Mouse (Mus musculus) c-Kit-positive CD71-positive TER-119-positive erythroid progenitor cells, embryonic 14.5 days (primary cell): ENCODE measurements around the gene Fam102a.
"Not testable (repeated sequence)": the region's sequence is repeated elsewhere in the genome, so short reads cannot be mapped to it uniquely, and the experiment has no call there.

Experiments used
- DNase-seq: peaks from one replicate; pipeline ENCODE4 v3.0.0-alpha.2; 2013; ENCODE audit warnings: low spot score

Gene Fam102a

DNA sequence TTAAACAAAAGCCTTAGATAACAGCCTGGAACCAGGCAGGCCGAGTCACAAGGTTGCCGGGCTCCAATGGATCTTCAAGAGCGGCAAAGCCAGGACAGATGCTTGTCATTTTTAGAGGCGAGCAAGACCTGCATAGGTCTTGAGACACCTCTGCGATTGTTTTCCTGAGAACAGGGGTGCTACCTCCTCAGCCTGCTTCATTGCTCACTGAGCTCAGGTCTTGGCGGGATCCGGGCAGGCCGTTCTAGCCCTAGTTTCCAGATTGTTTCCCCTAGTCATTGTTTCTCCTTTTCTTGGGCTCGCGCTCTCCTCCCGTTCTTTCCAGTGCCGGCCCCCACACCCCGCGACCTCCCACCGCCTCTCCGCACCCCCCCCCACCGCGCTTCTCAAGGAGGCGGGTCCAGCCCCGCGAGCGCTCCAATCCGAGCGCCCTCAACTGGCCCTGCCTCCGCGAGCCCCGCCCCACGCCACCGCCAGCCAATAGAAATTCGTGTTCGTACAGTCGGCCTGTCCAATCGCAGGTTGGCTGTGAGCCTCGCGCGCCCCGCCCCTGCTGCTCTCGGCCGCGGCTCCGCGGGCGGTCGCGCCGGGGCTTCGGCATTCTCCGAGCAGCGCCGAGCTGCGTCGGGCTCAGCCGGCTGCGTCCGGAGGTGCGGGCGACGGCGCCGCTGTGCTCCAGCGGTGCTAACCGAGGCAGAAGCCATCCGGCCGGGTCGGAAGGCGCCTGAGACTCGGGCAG, at the start of gene Fam102a:
Gene Fam102a (plus strand): TSS at position 600 of the 739 bp plus-strand sequence.
- DNase-seq: peak; percentile 90

DNA sequence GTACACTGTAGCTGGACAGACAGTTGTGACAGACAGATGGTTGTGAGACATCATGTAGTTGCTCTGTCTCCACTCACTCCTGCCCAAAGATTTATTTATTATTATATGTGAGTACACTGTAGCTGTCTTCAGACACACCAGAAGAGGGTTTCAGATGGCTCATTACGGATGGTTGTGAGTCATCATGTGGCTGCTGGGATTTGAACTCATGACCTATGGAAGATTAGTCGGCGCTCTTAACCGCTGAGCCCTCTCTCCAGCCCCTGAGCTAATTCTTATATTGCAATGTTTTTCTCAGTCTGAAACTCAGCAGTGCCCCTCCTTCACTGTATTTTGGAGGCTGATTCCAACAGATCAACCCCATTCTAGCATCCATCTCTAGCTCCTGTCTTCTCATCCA, 49.4 kb upstream of the Fam102a start:
- no peak for DNase-seq

DNA sequence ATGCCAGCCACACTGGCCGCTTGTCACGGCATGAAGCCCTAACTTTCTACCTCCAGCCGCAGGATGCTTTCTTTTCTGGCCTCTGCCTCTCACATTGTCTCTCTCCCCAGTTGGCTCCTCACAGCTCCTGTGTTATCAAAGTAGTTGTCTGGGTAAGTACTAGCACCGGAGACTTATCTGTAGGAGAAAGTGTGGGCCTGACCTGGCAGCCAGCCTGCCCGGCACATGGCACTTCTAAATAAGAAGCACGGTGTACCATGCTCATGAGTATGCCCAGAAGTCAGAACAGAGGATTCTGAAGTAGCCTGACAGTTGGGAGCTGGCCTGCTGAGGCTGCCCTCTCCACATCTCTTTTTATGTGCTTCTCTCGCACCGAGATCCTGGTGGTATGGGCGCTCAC, 49.0 kb upstream of the Fam102a start:
- no peak for DNase-seq

DNA sequence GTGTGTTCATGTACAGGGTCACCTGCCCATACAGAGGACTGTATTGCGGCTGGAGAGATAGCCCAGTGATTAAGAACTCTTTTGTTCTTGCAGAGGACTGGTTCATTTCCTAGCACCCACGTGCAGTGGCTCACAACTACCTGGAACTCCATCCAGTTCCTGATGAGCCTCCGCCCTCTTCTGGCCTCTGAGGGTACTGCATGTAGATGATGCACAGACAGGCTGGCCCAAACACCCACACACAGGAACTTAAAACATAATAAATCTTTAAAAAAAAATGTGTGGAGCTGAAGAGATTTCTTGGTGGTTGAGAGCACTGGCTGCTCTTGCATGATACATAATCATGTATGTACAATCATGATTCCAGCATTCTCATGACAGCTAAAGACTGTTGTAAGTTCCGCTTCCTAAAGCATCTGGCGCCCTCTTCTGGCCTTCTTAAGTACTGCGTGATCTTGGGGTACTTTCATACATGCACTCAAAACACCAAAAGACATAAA, 48.0 kb upstream of the Fam102a start:
- DNase-seq: peak; percentile 91

DNA sequence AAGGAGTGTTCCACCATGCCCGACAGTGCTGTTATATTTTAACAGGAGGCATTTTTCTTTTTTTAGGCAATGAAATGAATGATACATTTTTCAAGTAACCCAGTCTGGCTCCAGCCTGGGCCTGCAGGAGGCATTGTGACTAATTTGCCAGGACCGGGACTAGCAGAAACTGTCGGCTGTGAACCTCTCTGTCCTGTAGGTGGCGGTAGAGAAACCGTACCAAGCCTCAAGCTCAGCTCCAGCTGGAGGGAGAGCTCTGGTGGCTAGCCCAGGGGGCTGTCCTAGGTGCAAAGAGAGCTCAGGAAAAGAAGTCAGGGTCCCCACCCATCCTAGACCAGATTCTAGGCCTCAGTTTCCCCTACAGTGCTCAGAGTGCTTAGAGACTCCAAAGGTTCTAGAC, 46.5 kb upstream of the Fam102a start:
- DNase-seq: peak; percentile 76

DNA sequence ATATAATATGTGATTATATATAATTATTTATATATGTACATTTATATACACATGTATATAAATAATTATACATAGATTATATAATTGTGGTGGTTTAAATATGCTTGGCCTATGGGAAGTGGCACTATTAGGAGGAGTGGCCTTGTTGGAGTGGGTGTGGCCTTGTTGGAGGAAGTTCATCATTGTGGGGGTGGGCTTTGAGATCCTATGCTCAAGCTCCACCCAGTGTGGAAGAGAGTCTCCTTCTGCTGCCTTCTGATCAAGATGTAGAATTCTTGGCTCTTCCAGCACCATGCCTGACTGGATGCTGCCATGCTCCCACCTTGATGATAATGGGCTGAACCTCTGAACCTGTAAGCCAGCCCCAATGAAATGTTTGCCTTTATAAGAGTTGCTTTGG, 44.4 kb upstream of the Fam102a start:
- not testable (repeated sequence) for DNase-seq

DNA sequence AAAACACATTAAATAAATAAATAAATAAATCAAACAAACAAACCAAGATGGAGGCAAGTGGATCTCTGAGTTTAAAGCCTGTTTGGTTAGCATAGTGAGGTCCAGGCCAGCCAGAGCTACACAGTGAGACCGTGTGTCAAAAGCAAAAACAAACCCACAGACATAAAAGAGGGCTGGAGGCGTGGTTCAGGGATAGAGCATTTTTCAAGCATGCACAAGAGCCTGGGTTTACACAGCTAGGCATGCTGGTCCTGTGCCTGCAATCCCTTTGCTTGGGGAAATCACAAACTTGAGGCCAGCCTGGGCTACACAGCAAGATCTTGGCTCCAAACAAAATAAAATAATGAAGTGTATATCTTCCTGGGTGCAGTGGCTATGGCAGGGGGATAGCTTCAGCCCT, 42.5 kb upstream of the Fam102a start:
- no peak for DNase-seq

DNA sequence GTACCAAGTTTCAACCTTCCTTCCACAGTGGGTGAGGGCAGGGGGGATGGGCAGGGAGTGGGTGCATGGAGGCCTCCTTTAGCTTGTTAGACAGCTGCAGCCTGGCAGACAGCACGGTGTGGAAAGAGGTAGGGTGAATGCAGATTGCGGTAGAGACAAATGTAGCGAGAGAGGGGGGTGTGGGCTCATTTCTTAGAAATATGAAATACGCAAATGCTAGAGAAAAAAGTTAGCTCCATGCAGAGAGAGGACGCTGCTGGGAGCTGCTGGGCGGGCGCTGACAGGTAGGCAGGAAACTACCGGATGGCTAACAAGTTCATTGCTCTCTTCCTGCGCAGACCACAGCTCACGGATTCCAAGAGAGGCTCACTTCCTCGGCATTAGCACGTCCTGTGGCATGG, 41.8 kb upstream of the Fam102a start:
- DNase-seq: no peak

DNA sequence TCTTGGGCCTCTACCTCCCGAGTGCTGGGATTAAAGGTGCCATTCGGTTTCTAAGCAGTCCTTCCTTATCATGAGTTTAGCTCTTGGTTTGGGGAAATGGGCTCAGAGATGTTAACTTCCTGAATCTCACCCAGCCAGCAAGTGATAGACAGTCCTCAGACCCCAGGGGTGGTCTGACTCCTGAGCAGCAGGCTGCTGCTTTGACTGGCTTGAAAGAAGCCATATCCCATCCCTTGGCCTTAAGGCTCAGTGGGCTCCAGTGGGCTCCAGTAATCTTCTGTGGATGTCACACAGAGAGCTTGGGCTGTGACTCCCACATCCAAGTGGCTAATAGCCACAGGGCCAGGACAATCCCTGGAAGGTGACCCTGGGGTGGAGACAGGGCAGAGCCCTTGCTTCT, 40.6 kb upstream of the Fam102a start:
- DNase-seq: no peak

DNA sequence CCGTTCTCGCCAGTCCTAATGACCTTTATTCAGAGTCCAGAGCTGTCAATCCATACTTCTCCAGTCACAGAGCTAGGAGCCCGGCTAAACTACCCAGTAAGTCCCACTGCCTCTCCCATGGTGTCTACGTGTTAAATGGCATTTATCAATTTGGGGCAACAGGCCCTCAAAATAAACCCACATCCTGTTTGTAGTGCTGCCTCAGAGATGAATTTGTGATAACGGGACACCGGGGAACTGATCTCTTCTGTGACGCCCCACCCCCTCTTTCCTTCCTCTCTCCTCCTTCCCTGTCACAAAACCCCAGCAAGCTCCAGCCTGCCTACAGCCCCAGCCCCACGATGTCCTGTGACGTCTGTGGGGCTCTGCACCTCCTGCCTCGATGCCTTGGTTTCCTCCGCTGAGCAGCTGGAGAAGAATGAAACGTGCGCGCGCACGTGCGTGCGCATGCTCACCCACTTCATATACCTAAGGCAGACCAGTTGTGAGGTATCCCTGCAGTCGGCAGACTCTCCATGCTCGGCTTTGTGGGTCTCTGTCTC, 39.9 kb upstream of the Fam102a start:
- no peak for DNase-seq

DNA sequence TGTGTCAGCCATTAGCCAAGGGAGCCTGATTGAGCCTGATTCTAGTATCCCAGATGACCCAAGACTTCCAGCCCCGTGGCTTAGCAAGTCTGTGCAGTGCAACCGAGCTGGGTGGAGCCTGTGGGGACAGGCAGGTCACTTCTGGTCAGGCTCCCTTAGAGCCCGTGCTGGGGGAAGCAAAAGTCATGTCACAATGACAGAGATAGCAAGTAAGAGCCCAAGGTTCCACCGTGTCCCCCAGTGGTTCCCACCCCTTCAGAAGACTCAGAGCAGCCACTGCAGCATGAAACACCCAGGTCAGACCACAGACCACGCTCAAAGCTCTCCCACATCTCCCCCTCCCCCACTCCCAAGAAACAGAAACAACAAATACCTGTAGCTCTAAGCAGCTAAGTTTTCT, 38.9 kb upstream of the Fam102a start:
- DNase-seq: no peak

DNA sequence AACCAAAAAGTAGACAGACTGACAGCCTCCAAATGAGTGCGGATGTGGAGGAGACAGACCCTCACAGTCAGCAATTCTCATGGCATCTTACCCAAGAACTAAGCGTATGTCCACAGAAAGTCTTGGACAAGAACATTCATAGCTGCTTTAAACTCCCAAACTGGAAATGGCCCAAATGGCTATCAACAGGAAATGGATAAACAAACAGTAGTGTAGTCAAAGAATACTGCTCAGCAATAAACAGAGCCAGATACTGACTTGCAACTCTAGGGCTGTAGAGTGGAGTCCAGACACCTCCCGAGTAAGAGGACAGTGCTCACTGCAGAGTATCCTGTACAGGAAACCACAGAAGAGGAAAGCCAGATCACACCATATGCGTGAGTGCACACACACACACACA, 35.8 kb upstream of the Fam102a start:
- DNase-seq: no peak

DNA sequence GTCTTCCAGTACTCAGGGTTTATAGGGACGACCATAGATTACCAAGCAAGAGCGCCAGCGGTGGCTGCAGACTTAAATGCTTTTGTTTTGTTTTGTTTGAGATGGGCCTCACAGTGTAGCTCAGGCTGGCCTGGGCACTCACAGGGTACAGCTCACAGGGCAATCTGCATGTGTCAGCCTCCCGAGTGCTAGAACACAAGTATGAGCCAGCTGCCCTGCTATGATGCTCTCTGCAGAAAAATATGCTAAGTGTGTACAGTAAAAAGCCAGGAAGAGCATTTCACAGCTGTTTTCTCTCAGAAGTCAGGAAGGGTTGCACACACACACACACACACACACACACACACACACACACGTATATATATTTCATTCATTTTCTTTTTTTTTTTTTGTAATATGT, 34.7 kb upstream of the Fam102a start:
- DNase-seq: no peak

DNA sequence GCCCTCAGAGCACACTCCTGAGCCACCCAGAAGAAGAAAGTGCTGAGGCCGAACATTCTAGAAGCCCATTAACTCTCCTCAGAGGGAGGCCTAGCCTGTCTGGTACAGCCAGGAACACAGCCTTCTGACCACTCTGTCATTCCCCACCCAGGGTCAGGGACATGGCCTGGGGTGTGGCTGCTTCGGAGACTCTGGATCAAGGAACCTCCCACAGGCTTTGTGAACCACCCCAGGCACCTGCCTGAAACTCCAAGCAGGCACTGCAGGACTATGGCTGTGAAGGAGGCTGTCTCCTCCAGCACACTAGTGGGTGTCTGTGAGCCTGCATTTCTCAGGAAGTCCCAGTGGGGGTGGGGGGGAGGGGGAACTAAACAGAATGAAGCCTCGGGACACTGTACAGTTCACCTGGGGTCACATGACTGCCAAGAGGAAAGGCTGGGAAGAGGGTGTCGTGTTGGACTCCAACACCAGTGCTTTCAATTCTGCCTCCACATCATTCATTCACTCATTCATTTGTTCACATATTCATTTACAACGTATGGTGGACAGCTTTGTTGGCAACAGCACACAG, 33.3 kb upstream of the Fam102a start:
- DNase-seq: no peak

DNA sequence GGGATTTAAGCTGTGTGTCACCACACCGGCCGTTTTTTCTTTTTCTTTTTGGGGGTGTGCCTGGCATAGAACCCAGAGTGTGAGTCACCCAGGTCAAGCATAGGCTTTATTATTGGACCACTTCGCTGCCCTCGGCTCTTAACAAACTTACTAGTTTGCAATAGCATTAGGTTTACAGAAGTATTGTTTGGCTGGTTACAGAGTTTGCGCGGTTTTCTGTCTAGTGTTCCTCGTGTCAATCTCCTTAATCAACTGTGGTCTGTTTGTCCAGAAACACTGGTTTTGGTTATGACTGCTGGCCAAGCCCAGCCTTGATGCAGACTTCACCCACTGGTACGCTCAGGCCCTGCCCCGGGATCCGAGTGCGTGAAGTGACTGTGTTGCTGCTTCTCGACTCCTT, 32.3 kb upstream of the Fam102a start:
- DNase-seq: no peak

DNA sequence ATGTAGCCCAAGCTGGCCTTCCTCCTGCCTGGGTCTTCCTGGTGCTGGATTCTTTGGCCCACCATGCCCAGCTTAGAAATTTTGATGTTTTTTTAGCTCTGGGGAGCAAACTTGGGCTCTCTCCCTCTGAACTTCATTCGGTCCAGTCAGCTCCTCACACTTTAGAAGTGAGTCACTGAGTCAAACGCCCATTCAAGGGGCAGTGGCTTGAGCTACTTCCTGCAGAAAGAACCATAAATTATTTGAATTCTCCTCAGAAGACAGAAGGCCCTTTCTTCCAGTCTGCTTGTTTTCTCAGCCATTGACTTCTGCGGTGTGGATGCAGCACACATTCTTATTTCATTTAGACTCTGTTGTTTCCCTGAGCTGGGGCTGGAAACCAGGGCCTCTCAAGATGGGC, 31.5 kb upstream of the Fam102a start:
- DNase-seq: no peak

DNA sequence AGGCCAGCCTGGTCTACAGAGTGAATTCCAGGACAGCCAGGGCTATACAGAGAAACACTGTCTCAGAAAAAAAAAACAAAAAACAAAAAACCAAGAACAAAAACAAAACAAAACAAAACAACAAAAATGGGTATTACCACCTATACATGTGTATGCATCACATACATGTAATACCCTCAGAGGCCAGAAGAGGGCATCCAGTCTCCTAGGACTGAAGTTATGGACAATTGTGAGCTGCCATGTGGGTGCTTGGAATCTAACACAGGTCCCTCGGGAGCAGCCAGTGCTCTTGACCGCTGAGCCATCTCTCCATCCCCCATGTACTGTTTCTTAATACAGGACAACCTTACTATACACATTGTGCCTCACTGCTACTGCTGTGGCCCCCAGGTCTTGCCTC, 29.6 kb upstream of the Fam102a start:
- DNase-seq: no peak

DNA sequence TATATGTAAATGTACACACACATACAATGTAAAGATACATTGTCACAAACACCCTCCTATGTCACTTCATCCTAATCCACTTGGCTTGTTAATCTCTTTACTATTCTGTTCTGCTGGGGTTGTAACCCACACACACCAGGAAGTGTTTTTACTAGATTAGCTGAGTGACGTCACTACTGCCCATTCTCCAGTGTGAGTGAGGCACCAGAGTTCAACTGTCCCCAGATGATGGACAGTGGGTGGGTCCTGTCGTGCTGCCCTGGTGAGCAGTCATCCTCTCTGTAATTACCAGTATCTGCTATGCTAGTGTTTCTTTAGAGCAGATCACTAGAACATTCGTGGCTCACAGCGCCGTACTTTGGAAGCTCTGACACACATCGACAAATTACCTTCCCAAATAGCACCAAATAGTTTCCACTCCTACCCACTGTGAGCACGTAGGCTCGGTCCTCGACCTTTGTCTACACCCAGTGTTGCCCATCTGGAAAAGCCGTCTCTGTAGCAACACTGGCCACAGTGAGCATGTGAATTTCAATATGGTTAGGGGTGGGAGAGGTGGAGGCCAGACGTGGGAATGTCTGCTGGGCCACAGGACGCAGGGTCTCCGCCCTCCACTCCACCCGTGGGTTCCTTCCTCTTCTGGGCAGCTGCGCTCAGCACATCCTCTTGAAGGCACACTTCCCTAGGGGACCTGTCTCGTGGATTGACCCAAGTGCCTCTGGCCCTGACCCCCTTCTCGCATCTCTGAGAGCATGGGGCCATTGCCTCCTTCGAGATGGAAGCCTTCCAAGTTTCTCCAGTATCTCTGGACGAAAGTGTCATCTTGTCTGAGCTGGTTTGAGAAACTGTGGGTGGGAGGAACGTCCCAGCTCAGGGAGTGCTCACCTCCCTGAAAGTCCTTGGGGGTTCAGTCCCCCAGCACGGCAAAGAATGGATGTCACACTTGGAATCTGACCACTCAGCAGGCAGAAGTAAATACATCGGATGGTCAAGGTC, 28.2 kb upstream of the Fam102a start:
- DNase-seq: no peak

DNA sequence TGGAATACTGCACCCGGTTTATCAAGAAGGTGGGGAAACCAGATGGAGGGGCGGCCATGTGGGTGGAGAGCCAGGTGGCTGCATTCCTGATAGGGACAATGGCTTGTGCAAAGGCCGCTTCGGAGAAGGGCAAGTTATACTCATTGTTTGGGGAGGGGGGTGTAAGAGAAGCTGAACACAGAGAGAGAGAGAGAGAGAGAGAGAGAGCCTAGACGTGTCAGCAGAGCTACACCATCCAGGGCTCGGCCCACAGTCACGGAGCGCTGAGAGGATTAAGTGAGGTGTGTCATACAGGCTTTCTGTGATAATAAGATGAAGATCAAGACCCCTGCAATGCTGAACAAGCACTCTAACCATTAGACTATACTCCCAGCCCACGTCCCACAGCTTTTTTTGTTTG, 27.2 kb upstream of the Fam102a start:
- DNase-seq: no peak

DNA sequence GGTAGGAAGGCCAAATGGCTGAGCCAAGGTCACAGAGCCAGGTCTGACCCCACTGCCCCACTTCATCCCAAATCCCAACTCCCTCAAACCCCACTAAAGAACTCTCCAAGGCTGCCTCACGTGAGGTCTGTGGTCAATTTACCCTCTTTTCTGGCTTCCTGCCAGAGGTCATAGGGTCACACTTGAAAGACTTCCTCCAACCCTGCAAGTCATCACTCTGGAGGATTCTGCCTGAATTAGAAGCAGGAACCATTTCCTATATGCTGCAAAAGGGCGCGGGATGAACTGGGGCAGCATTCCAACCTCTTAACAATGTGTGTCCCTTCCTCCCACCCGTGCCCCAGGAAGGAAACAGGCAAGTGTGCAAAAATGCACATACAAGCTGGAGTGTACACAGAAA, 25.8 kb upstream of the Fam102a start:
- DNase-seq: no peak

DNA sequence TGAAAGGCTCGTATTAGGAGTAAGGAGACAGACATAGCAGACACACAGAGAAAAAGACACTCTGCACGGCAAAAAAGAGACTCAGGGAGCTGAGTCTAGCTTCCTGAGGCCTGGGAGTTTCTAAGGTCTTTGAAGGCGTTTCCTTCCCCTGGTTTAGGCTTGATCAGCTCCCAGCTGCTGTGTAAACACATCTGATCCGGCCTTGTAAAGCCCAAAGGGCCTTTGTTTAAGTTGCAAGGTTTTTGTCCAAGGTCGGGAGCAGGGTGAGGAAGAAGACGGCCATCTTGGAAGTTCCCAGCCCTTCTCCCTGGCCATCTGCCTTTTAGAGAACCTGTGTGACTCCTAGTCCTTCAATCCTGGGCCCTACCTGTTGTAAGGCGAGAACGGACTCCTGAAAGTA, 25.2 kb upstream of the Fam102a start:
- no peak for DNase-seq

DNA sequence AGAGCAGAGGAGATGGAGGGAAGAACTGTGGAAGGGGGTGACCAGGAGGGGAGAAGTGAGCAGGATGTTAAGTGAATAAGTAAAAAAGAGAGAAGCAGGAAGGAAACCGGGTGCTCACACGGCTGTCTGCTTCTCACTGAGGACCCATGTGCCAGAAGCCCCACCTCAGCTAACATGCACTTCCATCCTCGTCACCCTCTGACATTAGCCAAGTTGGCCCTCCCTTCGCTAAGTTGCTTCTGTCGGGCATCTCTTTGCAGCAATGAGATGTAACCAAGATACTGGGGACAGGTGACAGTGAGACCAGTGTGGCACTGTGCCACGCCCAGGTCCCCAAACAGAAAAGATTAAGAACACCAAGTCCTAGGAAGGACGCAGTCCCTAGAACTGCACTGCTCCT, 22.5 kb upstream of the Fam102a start:
- DNase-seq: no peak
